Mouse (Mus musculus): ENCODE data around the gene Slc38a9. TPM values are rescaled to one million over a fixed set of nuclear protein-coding genes. Genes with fewer than 3 reads are reported as not detected.

Gene Slc38a9
- polyA plus RNA-seq, 1 experiment = 68.8 TPM

DNA sequence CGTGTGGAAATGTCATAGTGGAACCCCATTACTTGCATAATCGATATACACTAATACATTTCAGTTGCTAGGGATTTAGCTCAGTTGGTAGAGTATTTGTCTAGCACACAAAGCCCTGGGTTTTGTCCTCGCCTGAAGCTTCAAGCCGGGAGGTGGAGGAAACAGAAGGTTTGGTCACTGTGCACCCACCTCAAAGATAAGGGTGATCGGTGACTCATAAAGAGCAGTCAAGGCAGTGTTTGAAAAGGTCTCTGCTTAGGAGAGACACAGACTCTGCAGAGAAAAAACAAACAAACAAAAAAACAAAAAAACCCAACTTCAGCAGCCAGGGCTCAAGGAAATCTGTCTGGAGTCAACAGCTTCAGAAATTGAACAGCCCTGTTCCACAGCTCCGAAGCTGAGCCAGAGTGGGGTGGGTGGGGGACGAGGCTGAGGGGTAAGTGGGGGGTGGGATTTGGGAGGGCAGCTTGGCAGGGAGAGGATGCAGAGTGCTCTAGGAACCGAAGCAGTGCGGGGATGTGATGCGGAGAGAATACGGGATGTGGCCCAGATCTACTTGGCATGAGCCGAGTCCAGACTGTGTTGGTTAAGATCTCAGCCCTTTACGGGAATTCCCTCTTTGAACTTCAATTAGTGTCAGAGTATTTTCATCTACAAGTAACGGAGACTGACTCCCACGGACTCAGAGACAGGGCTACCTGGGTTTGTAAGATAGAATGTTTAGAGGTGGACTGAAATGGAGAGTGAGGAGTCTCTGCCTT is 99.4 kb downstream of the Slc38a9 start:
- Histone ChIP-seq H3K27ac (ENCODE audit: control insufficient read depth, insufficient read depth, low read depth, low read length) (no peak overlapping the region), H3K36me3 (ENCODE audit: control insufficient read depth, insufficient read depth, low read length) (no peaks in the 10 kb centered on the region), H3K4me1 (ENCODE audit: control insufficient read depth, insufficient read depth, low read length) (no peaks in the 10 kb centered on the region), H3K4me3 (ENCODE audit: control insufficient read depth, low read depth, low read length) (no peak overlapping the region), H3K27me3 (ENCODE audit: control insufficient read depth, insufficient read depth, low read length) (no peaks in the 10 kb centered on the region)
- no peak for TF ChIP-seq POLR2A (IDR thresholded peaks at IDR 0.05; ENCODE audit: control insufficient read depth, low read depth, low read length)

DNA sequence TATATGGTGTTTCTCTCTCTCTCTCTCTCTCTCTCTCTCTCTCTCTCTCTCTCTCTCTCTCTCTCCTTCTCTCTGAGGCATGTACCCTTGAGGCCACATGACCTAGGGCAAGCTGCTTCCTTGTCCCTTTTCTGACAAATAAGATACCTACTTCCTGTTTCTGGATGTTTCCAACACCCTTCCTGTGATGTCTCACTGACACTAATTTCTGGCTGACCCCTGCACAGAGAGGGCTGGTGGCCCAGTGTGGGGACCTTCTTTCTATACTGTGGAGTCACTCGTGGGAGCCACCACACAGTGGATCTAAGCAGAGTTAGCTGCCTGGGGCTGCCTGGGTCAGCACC is 100.0 kb downstream of the Slc38a9 start:
- no peaks in the 10 kb centered on the region for H3K4me1 ChIP-seq (ENCODE audit: control insufficient read depth, insufficient read depth, low read length)
- H3K27ac ChIP-seq (ENCODE audit: control insufficient read depth, insufficient read depth, low read depth, low read length) = no peak overlapping the region
- H3K4me3 ChIP-seq (ENCODE audit: control insufficient read depth, low read depth, low read length) = no peak overlapping the region
- TF ChIP-seq POLR2A (IDR thresholded peaks at IDR 0.05; ENCODE audit: control insufficient read depth, low read depth, low read length) (no peak), CTCF (IDR thresholded peaks at IDR 0.05; ENCODE audit: control insufficient read depth, insufficient read depth, insufficient replicate concordance, low read depth, low read length) (no peak)
- no peaks in the 10 kb centered on the region for H3K36me3 ChIP-seq (ENCODE audit: control insufficient read depth, insufficient read depth, low read length)
- no peaks in the 10 kb centered on the region for H3K27me3 ChIP-seq (ENCODE audit: control insufficient read depth, insufficient read depth, low read length)

DNA sequence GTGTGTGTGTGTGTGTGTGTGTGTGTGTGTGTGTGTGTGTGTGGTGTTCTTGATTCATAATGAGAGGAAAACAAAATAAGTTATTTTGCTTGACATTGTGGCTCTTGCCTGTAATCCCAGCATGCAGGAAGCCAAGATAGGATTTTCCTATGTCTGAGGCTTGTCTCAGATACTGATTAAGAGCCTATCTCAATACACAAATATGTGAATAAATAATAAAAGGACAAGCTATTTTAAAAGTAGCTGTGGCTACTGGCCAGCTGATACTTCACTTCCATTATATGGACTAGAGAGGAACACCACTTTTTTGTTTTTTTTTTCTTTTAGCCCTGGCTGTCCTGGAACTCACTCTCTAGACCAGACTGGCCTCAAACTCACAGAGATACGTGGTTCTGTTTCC is 101.2 kb downstream of the Slc38a9 start:
- TF ChIP-seq CTCF (IDR thresholded peaks at IDR 0.05; ENCODE audit: control insufficient read depth, insufficient read depth, insufficient replicate concordance, low read depth, low read length) = no peak
- TF ChIP-seq POLR2A (IDR thresholded peaks at IDR 0.05; ENCODE audit: control insufficient read depth, low read depth, low read length) = no peak
- Histone ChIP-seq H3K27me3 (ENCODE audit: control insufficient read depth, insufficient read depth, low read length) (no peaks in the 10 kb centered on the region), H3K27ac (ENCODE audit: control insufficient read depth, insufficient read depth, low read depth, low read length) (no peak overlapping the region), H3K4me1 (ENCODE audit: control insufficient read depth, insufficient read depth, low read length) (no peaks in the 10 kb centered on the region), H3K36me3 (ENCODE audit: control insufficient read depth, insufficient read depth, low read length) (no peaks in the 10 kb centered on the region), H3K4me3 (ENCODE audit: control insufficient read depth, low read depth, low read length) (no peak overlapping the region)

DNA sequence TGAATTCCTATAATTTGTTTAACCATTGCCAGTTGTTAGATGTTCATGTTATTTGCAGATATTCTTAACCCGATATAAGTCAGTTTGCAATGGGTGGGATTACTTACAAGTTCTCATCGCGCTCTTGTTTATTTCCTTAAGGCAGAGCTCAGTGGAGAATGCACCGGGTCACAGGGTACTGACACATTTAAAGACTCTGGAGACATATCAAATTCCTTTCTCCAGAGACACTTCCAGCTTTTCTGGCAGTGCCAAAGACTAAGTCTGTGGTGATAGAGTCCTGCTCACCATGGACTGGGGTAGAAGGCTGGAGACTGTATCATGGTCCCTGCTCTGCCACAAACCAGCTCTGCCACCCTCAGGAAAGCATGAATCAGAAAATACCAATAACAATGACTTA is 102.0 kb downstream of the Slc38a9 start:
- Histone ChIP-seq H3K27me3 (ENCODE audit: control insufficient read depth, insufficient read depth, low read length) (no peaks in the 10 kb centered on the region), H3K4me1 (ENCODE audit: control insufficient read depth, insufficient read depth, low read length) (no peaks in the 10 kb centered on the region), H3K27ac (ENCODE audit: control insufficient read depth, insufficient read depth, low read depth, low read length) (no peak overlapping the region), H3K36me3 (ENCODE audit: control insufficient read depth, insufficient read depth, low read length) (no peaks in the 10 kb centered on the region), H3K4me3 (ENCODE audit: control insufficient read depth, low read depth, low read length) (no peak overlapping the region)
- TF ChIP-seq POLR2A (IDR thresholded peaks at IDR 0.05; ENCODE audit: control insufficient read depth, low read depth, low read length) (no peak), CTCF (IDR thresholded peaks at IDR 0.05; ENCODE audit: control insufficient read depth, insufficient read depth, insufficient replicate concordance, low read depth, low read length) (no peak)

DNA sequence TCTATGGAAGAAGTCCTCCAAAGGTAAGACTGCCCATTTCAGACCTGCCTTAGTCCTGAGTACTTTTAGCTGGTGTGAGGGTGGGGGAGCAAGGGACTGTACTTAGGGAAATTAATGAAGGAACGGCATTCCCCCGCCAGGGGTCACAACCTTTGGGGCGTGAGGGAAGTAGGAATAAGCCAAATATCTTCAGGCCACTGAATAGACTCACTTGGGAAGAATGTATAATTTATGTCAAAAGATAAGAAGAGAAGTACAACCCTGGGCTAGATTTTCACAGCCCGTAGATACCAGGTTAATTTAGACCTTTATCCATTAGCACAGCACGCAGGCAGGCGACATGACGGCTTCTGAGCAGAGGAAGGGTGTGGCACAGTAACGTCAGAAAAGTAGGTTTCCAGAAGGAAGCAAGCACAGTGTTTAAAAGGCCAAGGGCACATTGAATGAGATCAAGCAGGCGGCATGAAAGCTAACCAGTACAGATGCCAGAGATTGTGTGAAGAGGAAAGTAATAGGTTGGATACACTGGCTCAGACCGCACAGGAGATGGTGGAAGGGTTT is 103.1 kb downstream of the Slc38a9 start:
- H3K4me1 ChIP-seq (ENCODE audit: control insufficient read depth, insufficient read depth, low read length) = no peaks in the 10 kb centered on the region
- no peaks in the 10 kb centered on the region for H3K36me3 ChIP-seq (ENCODE audit: control insufficient read depth, insufficient read depth, low read length)
- H3K27me3 ChIP-seq (ENCODE audit: control insufficient read depth, insufficient read depth, low read length) = no peaks in the 10 kb centered on the region
- H3K27ac ChIP-seq (ENCODE audit: control insufficient read depth, insufficient read depth, low read depth, low read length) = no peak overlapping the region
- TF ChIP-seq CTCF (IDR thresholded peaks at IDR 0.05; ENCODE audit: control insufficient read depth, insufficient read depth, insufficient replicate concordance, low read depth, low read length) (no peak), POLR2A (IDR thresholded peaks at IDR 0.05; ENCODE audit: control insufficient read depth, low read depth, low read length) (no peak)
- no peak overlapping the region for H3K4me3 ChIP-seq (ENCODE audit: control insufficient read depth, low read depth, low read length)

DNA sequence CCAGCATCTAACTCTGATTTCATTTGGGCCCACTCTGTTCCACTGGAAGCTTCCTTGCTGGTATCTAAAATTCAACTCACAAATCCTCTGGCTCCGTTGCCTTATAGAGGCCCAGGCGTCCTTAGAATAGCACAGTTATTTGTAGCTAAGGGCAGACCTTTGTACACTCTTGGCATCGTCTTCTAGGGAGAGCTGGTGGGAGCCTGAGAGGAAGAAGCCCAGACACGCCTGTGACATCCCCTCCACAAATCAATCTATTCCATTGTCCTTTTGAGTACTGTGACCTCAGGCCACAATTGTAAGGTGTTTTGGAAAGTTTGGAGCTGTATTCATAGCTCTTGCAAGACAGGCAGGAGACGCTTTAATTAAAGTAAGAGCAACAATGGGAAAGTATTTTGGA is 104.0 kb downstream of the Slc38a9 start:
- no peak for TF ChIP-seq CTCF (IDR thresholded peaks at IDR 0.05; ENCODE audit: control insufficient read depth, insufficient read depth, insufficient replicate concordance, low read depth, low read length)
- no peak for TF ChIP-seq POLR2A (IDR thresholded peaks at IDR 0.05; ENCODE audit: control insufficient read depth, low read depth, low read length)
- H3K4me1 ChIP-seq (ENCODE audit: control insufficient read depth, insufficient read depth, low read length) = no peaks in the 10 kb centered on the region
- no peaks in the 10 kb centered on the region for H3K27me3 ChIP-seq (ENCODE audit: control insufficient read depth, insufficient read depth, low read length)
- no peak overlapping the region for H3K4me3 ChIP-seq (ENCODE audit: control insufficient read depth, low read depth, low read length)
- H3K36me3 ChIP-seq (ENCODE audit: control insufficient read depth, insufficient read depth, low read length) = no peaks in the 10 kb centered on the region
- no peak overlapping the region for H3K27ac ChIP-seq (ENCODE audit: control insufficient read depth, insufficient read depth, low read depth, low read length)

DNA sequence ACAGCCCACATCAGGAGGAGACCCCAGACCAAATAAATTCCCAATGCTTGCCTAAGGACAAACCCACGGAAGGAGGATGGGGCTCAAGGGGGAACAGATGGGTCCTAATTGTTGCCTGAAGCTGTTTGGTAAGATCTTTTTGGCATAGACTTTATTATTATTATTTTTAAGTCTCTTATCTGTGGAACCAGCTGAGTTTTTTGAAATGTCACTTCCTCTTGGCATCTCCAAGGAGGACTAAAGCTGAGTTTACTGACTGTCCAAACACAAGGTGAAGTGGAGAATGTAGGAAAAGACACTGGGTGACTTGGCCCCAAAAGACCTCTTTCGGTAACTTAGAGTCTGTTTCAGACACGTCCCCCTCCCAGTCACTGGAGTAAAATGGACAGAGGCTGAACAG is 105.1 kb downstream of the Slc38a9 start:
- H3K27me3 ChIP-seq (ENCODE audit: control insufficient read depth, insufficient read depth, low read length) = no peaks in the 10 kb centered on the region

More for the DNA sequence above, 105.1 kb downstream of the Slc38a9 start:
- TF ChIP-seq CTCF (IDR thresholded peaks at IDR 0.05; ENCODE audit: control insufficient read depth, insufficient read depth, insufficient replicate concordance, low read depth, low read length) = no peak
- H3K36me3 ChIP-seq (ENCODE audit: control insufficient read depth, insufficient read depth, low read length) = no peaks in the 10 kb centered on the region
- H3K4me1 ChIP-seq (ENCODE audit: control insufficient read depth, insufficient read depth, low read length) = no peaks in the 10 kb centered on the region
- H3K4me3 ChIP-seq (ENCODE audit: control insufficient read depth, low read depth, low read length) = no peak overlapping the region
- H3K27ac ChIP-seq (ENCODE audit: control insufficient read depth, insufficient read depth, low read depth, low read length) = no peak overlapping the region

Measured in testis, adult 2 months (tissue).